Mouse (Mus musculus): ENCODE measurements around the gene Gif.

Gene Gif

DNA sequence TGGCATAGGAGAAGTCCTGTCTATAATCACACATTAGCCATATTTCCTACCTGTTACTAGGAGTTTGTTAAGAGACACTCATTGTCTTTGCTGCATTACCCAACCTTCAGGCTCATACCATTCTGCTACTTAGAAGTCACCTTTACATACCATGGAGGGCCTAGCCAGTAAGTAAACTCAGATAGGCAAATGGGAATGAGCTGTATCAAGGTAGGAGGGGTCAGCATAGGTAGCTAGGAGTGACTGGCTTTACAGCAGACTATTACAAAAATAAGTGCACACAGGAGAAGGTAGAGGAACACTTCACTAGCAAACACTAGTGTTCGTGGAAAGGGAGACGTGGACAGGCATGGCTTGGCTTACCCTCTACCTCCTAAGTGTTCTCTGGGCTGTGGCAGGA lies at the start of gene Gif:
TSS of gene Gif (plus strand) at position 257 of the 400 bp plus-strand sequence.
- no peak for DNase-seq

DNA sequence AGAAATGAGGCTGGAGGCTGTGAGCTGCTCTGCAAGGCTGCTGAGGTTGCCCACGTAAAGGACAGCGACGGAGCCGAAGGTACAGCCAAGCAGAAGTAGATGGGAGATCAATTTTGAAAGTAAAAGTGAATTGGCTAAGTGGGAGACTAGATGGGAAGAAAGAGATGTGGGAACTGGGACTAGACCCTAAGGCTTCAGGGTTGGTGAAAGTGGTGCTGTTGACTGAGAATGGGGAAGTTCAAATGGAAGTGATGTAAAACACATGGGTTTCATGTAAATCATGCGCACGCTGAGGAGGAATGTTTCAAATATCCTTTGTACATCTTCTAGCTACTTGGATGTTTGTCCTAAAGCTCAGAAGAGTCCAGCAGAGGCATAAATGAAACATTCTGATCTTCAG lies 49.0 kb upstream of the Gif start:
- no peak for DNase-seq

GRCm38 (mm10) chr19:11712451-11712850 lies 34.9 kb upstream of the Gif start:
- DNase-seq = no peak

DNA sequence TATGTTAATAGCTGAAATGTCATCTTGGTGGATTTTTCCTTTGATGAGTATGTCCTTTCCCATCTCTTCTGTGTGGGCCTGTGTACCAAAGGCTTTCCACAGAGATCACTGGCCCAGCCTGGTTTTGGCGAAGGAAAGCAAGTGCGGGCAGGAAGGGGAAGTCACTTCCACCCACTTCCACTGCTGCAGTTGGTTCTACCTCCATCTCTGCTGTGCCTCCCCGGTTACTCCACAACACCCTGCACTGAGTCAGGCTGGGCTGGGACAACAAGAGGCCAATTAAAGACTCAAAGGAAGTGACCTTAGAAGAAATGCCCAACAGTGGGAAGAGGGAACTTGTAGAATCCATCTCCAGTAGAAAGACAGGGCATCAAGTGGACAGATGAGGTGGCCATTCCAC lies 27.3 kb upstream of the Gif start:
- DNase-seq = no peak

GRCm38 (mm10) chr19:11723870-11724269 lies 23.5 kb upstream of the Gif start:
- DNase-seq = no peak

GRCm38 (mm10) chr19:11724275-11724674 lies 23.1 kb upstream of the Gif start:
- DNase-seq = no peak

- no peak for DNase-seq
These were observed 21.4 kb upstream of the Gif start for GRCm38 (mm10) chr19:11725915-11726314.

DNA sequence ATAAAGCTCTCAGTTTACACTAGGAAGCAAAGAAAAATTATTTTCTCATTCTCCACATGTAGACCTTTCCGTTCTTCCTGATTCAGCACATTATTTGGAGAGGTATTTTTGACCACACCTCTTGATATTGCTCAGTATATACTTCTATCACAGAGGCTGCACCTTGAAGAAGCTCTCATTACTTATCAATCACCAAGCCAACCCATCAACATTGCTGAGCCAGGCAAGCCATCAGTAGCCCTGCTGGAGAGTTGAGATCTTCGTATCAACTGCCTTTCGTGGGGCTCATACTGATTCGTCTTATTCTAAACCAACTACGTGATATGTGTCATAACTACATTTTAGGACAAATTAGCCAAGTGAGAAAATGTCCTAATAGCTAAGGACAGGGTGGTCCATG lies 20.1 kb upstream of the Gif start:
- DNase-seq = no peak

- no peak for DNase-seq
These were observed 17.1 kb upstream of the Gif start for GRCm38 (mm10) chr19:11730278-11730677.

DNA sequence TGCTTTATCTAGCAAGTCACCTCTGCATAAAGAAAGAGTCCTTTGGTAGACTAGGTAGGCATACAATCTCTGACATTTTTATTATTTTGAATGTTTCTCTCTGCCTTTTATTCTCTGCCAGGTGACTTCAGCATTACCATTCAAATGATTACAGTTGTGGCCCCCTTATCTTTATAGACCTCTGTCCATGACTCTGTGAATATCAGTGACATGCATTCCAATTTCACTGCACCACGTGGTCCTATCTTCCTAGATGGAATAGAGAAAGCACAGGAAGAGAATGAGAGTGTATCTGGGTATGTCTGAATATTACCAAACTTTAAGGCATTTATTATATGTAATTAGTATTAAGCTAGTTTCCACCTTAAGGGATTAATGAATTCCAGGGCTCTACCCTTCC lies 10.9 kb upstream of the Gif start:
- DNase-seq = no peak

DNA sequence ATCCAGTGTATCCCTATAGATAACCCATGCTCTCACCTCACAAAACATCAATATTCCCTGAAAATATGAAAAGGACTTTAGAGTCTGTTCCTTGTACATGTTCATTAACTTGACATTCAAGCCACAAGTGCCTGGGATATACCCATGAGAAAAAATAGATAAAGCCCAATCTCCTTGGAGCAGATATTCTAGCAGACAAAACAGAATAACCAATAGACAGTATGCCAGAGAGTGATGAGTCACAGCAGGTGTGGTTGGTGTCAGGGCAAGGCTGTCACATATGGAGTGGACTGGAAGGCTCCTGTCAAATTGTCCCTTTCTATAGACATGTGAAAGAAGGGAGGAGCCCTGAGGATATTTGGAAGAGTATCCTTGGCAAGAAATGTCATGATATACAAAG lies 1.7 kb upstream of the Gif start:
- DNase-seq = no peak

DNA sequence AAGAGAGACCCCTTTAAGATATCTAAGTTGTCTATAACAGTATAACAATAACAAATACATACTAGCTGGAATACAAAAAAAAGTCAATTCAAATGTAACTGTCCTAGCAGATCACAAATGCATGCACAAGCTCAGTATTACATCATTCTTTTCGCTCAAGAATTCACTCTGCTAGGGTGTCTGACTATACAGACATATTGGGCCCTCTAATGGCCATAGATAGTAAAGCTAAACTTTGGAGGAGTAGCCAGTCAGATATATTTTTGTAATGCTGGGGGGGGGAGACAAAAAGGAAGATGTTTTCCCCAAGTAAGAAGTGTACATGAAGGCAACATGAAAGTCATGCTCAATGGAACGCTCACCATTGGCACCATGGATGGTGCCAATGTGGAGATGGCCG lies 17.7 kb downstream of the Gif start:
- DNase-seq = peak; percentile 25

DNA sequence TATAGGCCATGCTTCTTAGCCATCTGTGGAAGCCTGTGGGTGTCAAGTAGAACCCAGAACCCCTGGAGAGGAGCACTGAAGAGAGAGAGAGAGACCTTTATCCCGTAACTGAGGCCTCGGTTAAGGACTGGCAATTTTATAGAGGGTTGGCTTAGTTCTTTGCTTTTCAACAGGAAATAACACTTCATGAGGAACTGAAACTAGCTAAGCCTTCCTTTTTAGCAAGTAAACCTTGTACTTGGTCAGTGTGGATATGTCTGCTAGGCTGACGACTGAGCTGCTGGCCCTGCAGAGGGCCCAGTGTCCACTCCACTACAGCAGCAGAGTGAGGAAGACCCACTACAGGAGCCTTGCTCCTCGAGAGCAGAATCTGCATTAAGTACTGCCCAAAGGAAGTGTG lies 19.1 kb downstream of the Gif start:
- DNase-seq = peak; percentile 89

DNA sequence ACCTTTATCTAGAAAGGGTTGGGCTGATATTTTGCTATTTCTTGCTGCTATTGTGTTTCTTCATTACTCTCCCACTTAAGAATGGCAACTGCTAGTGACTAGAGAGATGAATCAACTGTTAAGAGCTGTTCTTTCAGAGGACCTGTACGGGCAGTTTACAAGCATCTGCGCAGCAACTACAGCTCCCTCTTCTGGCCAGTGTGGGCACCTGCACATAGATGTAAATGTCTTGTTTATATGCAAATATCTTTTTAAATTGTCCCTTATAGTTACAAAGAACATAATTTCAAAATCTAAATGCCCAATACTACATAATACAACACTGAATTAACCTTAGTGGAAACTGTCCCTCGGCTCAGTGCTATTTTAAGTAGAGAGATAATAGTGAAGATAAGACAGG lies 20.8 kb downstream of the Gif start:
- DNase-seq = peak; percentile 84

- peak; percentile 65 for DNase-seq
These were observed 22.0 kb downstream of the Gif start for GRCm38 (mm10) chr19:11769257-11769920.

DNA sequence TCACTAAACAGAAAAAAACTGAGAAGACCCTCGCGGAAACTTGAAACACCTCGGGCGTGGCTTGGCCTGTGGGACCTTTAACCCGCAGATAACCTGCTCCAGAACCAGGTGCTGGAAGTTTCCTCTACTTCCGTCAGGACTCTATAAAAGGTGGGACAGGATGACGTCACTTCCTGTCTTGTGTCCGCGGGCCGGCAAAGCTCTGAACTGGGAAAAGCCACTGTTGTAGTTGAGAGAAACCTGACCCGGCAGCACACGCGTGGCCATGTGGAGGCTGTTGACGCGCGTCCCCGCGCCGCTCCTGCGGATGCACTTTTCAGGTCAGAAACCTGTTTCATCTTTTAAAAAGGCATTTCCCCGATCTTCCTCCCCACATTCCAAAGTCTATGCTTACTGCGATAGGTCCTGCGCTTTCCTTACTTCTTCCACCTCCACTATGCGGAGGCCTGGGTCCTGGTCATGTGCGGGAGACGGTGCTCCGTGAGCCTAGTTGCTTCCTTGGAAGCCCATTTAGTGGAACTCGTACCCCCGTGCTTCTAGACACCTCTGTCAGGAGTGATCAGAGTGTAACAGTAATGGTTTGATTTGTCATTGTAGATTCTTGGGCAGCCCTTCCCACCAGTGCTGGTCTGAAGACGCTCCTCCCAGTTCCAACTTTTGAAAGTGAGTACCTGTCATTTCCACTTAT lies 23.0 kb downstream of the Gif start, which contains the start of gene Mrpl16:
TSS of gene Mrpl16 (plus strand) at position 187 of the 688 bp plus-strand sequence.
- peak; percentile 97 for DNase-seq

- no peak for DNase-seq
These were observed 30.0 kb downstream of the Gif start for GRCm38 (mm10) chr19:11777191-11777865.

- peak; percentile 71 for DNase-seq
These were observed 38.2 kb downstream of the Gif start for GRCm38 (mm10) chr19:11785409-11786154.

GRCm38 (mm10) chr19:11787826-11788225 lies 40.5 kb downstream of the Gif start:
- peak; percentile 70 for DNase-seq

- DNase-seq = no peak
These were observed 41.5 kb downstream of the Gif start for GRCm38 (mm10) chr19:11788876-11789275.

GRCm38 (mm10) chr19:11791825-11792224 lies 44.5 kb downstream of the Gif start:
- DNase-seq = peak; percentile 22

- no peak for DNase-seq
These were observed 46.5 kb downstream of the Gif start for GRCm38 (mm10) chr19:11793741-11794359.

- peak; percentile 53 for DNase-seq
These were observed 47.1 kb downstream of the Gif start for GRCm38 (mm10) chr19:11794447-11794846.
